Mouse (Mus musculus) erythroblast, adult 5-6 weeks (primary cell): ENCODE results near the gene Gm43720. TPM values are rescaled to one million over a fixed set of nuclear protein-coding genes. Genes with fewer than 3 reads are reported as not detected.
"Not testable (repeated sequence)": the region's sequence is repeated elsewhere in the genome, so short reads cannot be mapped to it uniquely, and the experiment has no call there.

ENCODE experiments used
- ATAC-seq: replicated peaks from 2 replicates; pipeline ENCODE4 v1.8.0; 2016; ENCODE audit warnings: moderate number of reproducible peaks, mild to moderate bottlenecking, moderate TSS enrichment, inconsistent platforms; ENCODE audit not compliant: poor library complexity, low FRiP score, severe bottlenecking
- total RNA-seq, 2 experiments: library from RNA; stranded (forward) in 1 of 2; stranded (reverse) in 1 of 2; fragments of 150-400 nt in 1 of 2; fragments of 200-764, 138-1000 nt in 1 of 2; gene quantifications; 2 replicates each; pipeline versions ENCODE4 v1.2.3 to v1.2.4; 2015 to 2017; ENCODE audit warnings: low replicate concordance in 2 of 2

The Gm43720 gene
- total RNA-seq, 2 experiments from 2014 or later, result not detected

DNA sequence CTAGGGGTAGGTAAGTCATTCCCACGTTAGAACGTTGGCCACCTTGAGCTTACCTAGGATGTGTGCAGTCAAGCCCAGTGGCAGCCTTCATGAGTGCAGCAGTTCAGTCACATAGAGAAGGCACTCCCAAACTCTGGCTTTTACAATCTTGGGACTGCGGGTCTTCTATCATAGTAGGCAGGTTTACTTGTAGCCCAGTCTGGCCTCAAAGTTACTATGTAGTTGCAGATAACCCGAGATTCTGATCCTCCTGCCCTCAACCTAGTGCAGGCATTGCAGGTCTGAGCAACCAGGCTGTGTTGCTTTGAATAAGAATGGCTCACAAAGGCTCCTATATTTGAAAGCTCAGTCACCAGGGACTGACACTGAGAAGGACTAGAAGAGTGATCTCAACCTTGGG is 53.3 kb downstream of the Gm43720 start:
- no peak for ATAC-seq

- ATAC-seq, result no peak
These were observed 54.1 kb downstream of the Gm43720 start, which contains the start of gene Nxpe5 for GRCm38 (mm10) chr5:138225700-138226099. Gene Nxpe5, plus strand, starts transcription at chr5:138225898.

- no peak for ATAC-seq
These were observed 56.5 kb downstream of the Gm43720 start for GRCm38 (mm10) chr5:138223287-138223686.

DNA sequence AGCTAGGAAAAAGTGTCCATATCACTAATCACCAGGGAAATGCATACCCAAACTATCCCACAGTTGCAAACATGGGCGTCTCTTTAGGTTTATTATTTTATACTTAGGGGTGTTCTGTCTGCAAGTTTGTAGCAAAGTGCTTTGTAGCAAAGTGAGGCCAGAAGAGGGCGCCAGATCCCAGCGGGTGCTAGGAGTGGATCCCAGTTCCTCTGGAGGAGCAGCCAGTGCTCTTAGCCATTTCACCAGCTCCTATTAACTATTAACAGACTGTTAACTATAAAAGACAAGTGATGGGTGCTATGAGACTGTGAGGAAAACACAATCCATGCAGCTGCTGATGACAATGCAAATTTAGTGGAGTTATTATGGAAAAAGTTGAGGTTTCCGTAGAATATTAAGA is 57.6 kb downstream of the Gm43720 start:
- peak; percentile 90 for ATAC-seq

- no peak for ATAC-seq
These were observed 59.9 kb downstream of the Gm43720 start for GRCm38 (mm10) chr5:138219864-138220263.

- ATAC-seq, result not testable (repeated sequence)
These were observed 63.1 kb downstream of the Gm43720 start for GRCm38 (mm10) chr5:138216632-138217031.

Other genes with a start within 250 kb of the Gm43720 start
- gene Smok3c, start 226.8 kb downstream of the Gm43720 start, total RNA-seq (2015; ENCODE audit: low replicate concordance), result not detected in 2 replicates
- not detected in 2 replicates for gene Smok3c, start 226.8 kb downstream of the Gm43720 start, total RNA-seq (2017; ENCODE audit: low replicate concordance)
- 10.0 and 15.7 TPM in 2 replicates for gene Zkscan1, start 194.9 kb downstream of the Gm43720 start, total RNA-seq (2015; ENCODE audit: low replicate concordance)
- 11.1 and 16.9 TPM in 2 replicates for gene Zkscan1, start 194.9 kb downstream of the Gm43720 start, total RNA-seq (2017; ENCODE audit: low replicate concordance)
- gene Zscan21, start 163.1 kb downstream of the Gm43720 start, total RNA-seq (2015; ENCODE audit: low replicate concordance), result 3.8 and 9.2 TPM in 2 replicates
- 6.8 and 13.2 TPM in 2 replicates for gene Zscan21, start 163.1 kb downstream of the Gm43720 start, total RNA-seq (2017; ENCODE audit: low replicate concordance)
- gene Zfp113, start 124.2 kb downstream of the Gm43720 start, total RNA-seq (2015; ENCODE audit: low replicate concordance), result 0.77 TPM in 1 of 2 replicates, not detected in the other
- gene Zfp113, start 124.2 kb downstream of the Gm43720 start, total RNA-seq (2017; ENCODE audit: low replicate concordance), result 2.6 and 5.4 TPM in 2 replicates
- gene Cops6, start 118.9 kb downstream of the Gm43720 start, total RNA-seq (2015; ENCODE audit: low replicate concordance), result 23.0 and 62.8 TPM in 2 replicates
- 17.0 and 19.7 TPM in 2 replicates for gene Cops6, start 118.9 kb downstream of the Gm43720 start, total RNA-seq (2017; ENCODE audit: low replicate concordance)
- gene Ap4m1, start 108.0 kb downstream of the Gm43720 start, total RNA-seq (2015; ENCODE audit: low replicate concordance), result 4.8 and 5.6 TPM in 2 replicates
- gene Ap4m1, start 108.0 kb downstream of the Gm43720 start, total RNA-seq (2017; ENCODE audit: low replicate concordance), result 7.9 and 12.5 TPM in 2 replicates
- gene Mcm7, start 107.5 kb downstream of the Gm43720 start, total RNA-seq (2015; ENCODE audit: low replicate concordance), result 78.0 and 100 TPM in 2 replicates
- gene Mcm7, start 107.5 kb downstream of the Gm43720 start, total RNA-seq (2017; ENCODE audit: low replicate concordance), result 155 and 180 TPM in 2 replicates
- 10.6 and 16.9 TPM in 2 replicates for gene Taf6, start 92.5 kb downstream of the Gm43720 start, total RNA-seq (2015; ENCODE audit: low replicate concordance)
- gene Taf6, start 92.5 kb downstream of the Gm43720 start, total RNA-seq (2017; ENCODE audit: low replicate concordance), result 10.9 and 11.5 TPM in 2 replicates
- gene Cnpy4, start 92.5 kb downstream of the Gm43720 start, total RNA-seq (2015; ENCODE audit: low replicate concordance), result 7.3 and 12.1 TPM in 2 replicates
- 6.3 and 13.1 TPM in 2 replicates for gene Cnpy4, start 92.5 kb downstream of the Gm43720 start, total RNA-seq (2017; ENCODE audit: low replicate concordance)
- 1.0 TPM in 1 of 2 replicates, not detected in the other for gene Mblac1, start 85.6 kb downstream of the Gm43720 start, total RNA-seq (2015; ENCODE audit: low replicate concordance)
- gene Mblac1, start 85.6 kb downstream of the Gm43720 start, total RNA-seq (2017; ENCODE audit: low replicate concordance), result 2.2 and 2.5 TPM in 2 replicates
- not detected in 2 replicates for gene Nxpe5, start 54.1 kb downstream of the Gm43720 start, total RNA-seq (2015; ENCODE audit: low replicate concordance)
- gene Nxpe5, start 54.1 kb downstream of the Gm43720 start, total RNA-seq (2017; ENCODE audit: low replicate concordance), result not detected in 2 replicates
- 34.5 and 63.6 TPM in 2 replicates for gene Lamtor4, start 24.5 kb downstream of the Gm43720 start, total RNA-seq (2015; ENCODE audit: low replicate concordance)
- 11.3 and 13.1 TPM in 2 replicates for gene Lamtor4, start 24.5 kb downstream of the Gm43720 start, total RNA-seq (2017; ENCODE audit: low replicate concordance)
- gene BC037034, start 15.9 kb downstream of the Gm43720 start, total RNA-seq (2015; ENCODE audit: low replicate concordance), result 9.0 and 16.9 TPM in 2 replicates
- gene BC037034, start 15.9 kb downstream of the Gm43720 start, total RNA-seq (2017; ENCODE audit: low replicate concordance), result 10.5 and 20.8 TPM in 2 replicates
- gene Gal3st4, start 7.1 kb downstream of the Gm43720 start, total RNA-seq (2015; ENCODE audit: low replicate concordance), result not detected in 2 replicates
- gene Gal3st4, start 7.1 kb downstream of the Gm43720 start, total RNA-seq (2017; ENCODE audit: low replicate concordance), result not detected in 2 replicates
- 2.9 TPM in 1 of 2 replicates, not detected in the other for gene Gpc2, start within 50 bp of the Gm43720 start, total RNA-seq (2015; ENCODE audit: low replicate concordance)
- gene Gpc2, start within 50 bp of the Gm43720 start, total RNA-seq (2017; ENCODE audit: low replicate concordance), result 1.7 TPM in 1 of 2 replicates, not detected in the other
- gene Stag3, start 282 bp upstream of the Gm43720 start, total RNA-seq (2015; ENCODE audit: low replicate concordance), result 9.0 and 25.7 TPM in 2 replicates
- gene Stag3, start 282 bp upstream of the Gm43720 start, total RNA-seq (2017; ENCODE audit: low replicate concordance), result 5.6 and 10.9 TPM in 2 replicates
- gene Pvrig, start 62.0 kb upstream of the Gm43720 start, total RNA-seq (2015; ENCODE audit: low replicate concordance), result not detected in 2 replicates
- gene Pvrig, start 62.0 kb upstream of the Gm43720 start, total RNA-seq (2017; ENCODE audit: low replicate concordance), result 0.17 TPM in 1 of 2 replicates, not detected in the other
- 3.6 and 6.0 TPM in 2 replicates for gene Zfp157, start 161.5 kb upstream of the Gm43720 start, total RNA-seq (2015; ENCODE audit: low replicate concordance)
- gene Zfp157, start 161.5 kb upstream of the Gm43720 start, total RNA-seq (2017; ENCODE audit: low replicate concordance), result 0.98 and 2.7 TPM in 2 replicates